Mouse (Mus musculus) CD4-positive, CD25-positive, alpha-beta regulatory T cell, adult 9 weeks (primary cell): ENCODE results near the gene Lsm6. TPM values are rescaled to one million over a fixed set of nuclear protein-coding genes. Genes with fewer than 3 reads are reported as not detected.

ENCODE experiments used
- polyA plus RNA-seq: library from polyadenylated mRNA; unstranded; fragments of 100-300 nt; shearing (Covaris generic); gene quantifications from one replicate; pipeline ENCODE4 v1.2.1, GENCODE M21; 2017

Gene Lsm6
- 163 TPM for polyA plus RNA-seq

GRCm38 (mm10) chr8:78820673-78821310 is at the start of gene Lsm6:
Gene Lsm6, minus strand, starts transcription at chr8:78821140.

Other genes with a start within 250 kb of the Lsm6 start
- 6.3 TPM for gene Zfp827, start 207.3 kb upstream of the Lsm6 start, polyA plus RNA-seq